ENCODE assay signal across 8 mouse cellular contexts in genomic region chr7:45052862-45053116, GRCm38 (mm10). TPM values are rescaled to one million over a fixed set of nuclear protein-coding genes. Genes with fewer than 3 reads are reported as not detected.
DNase-seq lines count a peak whose midpoint lies in the region; ATAC-seq and TF ChIP-seq lines count a peak whose summit lies in the region.

Gene Prr12, minus strand, starts transcription at chr7:45052881.

- TF ChIP-seq CTCF in heart, postnatal 0 days (IDR thresholded peaks at IDR 0.05; ENCODE audit: low read depth), result no peak

- no peak for ATAC-seq in lung, embryonic 16.5 days (ENCODE audit: low read depth)
- ATAC-seq in embryonic facial prominence, embryonic 11.5 days (replicated peaks; ENCODE audit: insufficient number of reproducible peaks, low FRiP score, low TSS enrichment, low read depth), result no peak
- peak; percentile 7; the same call in 1 of the 2 replicates for ATAC-seq in heart, postnatal 0 days (ENCODE audit: insufficient read depth, low read depth)
- ATAC-seq in limb, embryonic 13.5 days (ENCODE audit: low FRiP score, low read depth), result no peak
- ATAC-seq in stomach, embryonic 15.5 days (ENCODE audit: insufficient read depth, low FRiP score, low read depth), result no peak

- peaks cover 24% of the 10 kb centered on the region for H3K36me3 ChIP-seq in lung, embryonic 16.5 days (ENCODE audit: control insufficient read depth, insufficient read depth, low read length)
- H3K36me3 ChIP-seq in embryonic facial prominence, embryonic 11.5 days (replicated peaks; ENCODE audit: control insufficient read depth, insufficient read depth, low read depth, low read length), result peaks cover 22% of the 10 kb centered on the region
- H3K36me3 ChIP-seq in heart, postnatal 0 days (replicated peaks; ENCODE audit: control insufficient read depth, insufficient read depth, low read length), result peaks cover 30% of the 10 kb centered on the region
- H3K36me3 ChIP-seq in limb, embryonic 13.5 days, result peaks cover 30% of the 10 kb centered on the region
- peaks cover 26% of the 10 kb centered on the region for H3K36me3 ChIP-seq in stomach, embryonic 15.5 days

- H3K27ac ChIP-seq in lung, embryonic 16.5 days (ENCODE audit: low read length), result peak within 1 kb of the TSS; percentile 100
- peak within 1 kb of the TSS; percentile 100 for H3K27ac ChIP-seq in embryonic facial prominence, embryonic 11.5 days (replicated peaks; ENCODE audit: low read depth, low read length)
- peak within 1 kb of the TSS; percentile 91 for H3K27ac ChIP-seq in heart, postnatal 0 days (ENCODE audit: low read depth)
- peak within 1 kb of the TSS; percentile 99 for H3K27ac ChIP-seq in limb, embryonic 13.5 days
- H3K27ac ChIP-seq in stomach, embryonic 15.5 days, result peak within 1 kb of the TSS; percentile 100

- H3K4me1 ChIP-seq in lung, embryonic 16.5 days (replicated peaks; ENCODE audit: control insufficient read depth, insufficient read depth, low read length), result peaks cover 19% of the 10 kb centered on the region
- H3K4me1 ChIP-seq in embryonic facial prominence, embryonic 11.5 days (ENCODE audit: control insufficient read depth, insufficient read depth, low read length), result peaks cover 5% of the 10 kb centered on the region; the same call in 1 of the 2 replicates
- peaks cover 14% of the 10 kb centered on the region for H3K4me1 ChIP-seq in heart, postnatal 0 days (ENCODE audit: control insufficient read depth, insufficient read depth)
- H3K4me1 ChIP-seq in limb, embryonic 13.5 days, result peaks cover 24% of the 10 kb centered on the region
- peaks cover 17% of the 10 kb centered on the region for H3K4me1 ChIP-seq in stomach, embryonic 15.5 days

- H3K27me3 ChIP-seq in lung, embryonic 16.5 days (ENCODE audit: control insufficient read depth, insufficient read depth, low read depth, low read length), result no peaks in the 10 kb centered on the region
- H3K27me3 ChIP-seq in embryonic facial prominence, embryonic 11.5 days (ENCODE audit: control insufficient read depth, insufficient read depth, low read length), result no peaks in the 10 kb centered on the region
- no peaks in the 10 kb centered on the region for H3K27me3 ChIP-seq in heart, postnatal 0 days (ENCODE audit: control insufficient read depth, insufficient read depth, low read length)
- no peaks in the 10 kb centered on the region for H3K27me3 ChIP-seq in limb, embryonic 13.5 days
- no peaks in the 10 kb centered on the region for H3K27me3 ChIP-seq in stomach, embryonic 15.5 days (replicated peaks)

- peak within 1 kb of the TSS; percentile 76 for H3K9ac ChIP-seq in lung, embryonic 16.5 days (ENCODE audit: low read length)
- peak within 1 kb of the TSS; percentile 95 for H3K9ac ChIP-seq in embryonic facial prominence, embryonic 11.5 days (replicated peaks; ENCODE audit: low read length)
- H3K9ac ChIP-seq in heart, postnatal 0 days (replicated peaks; ENCODE audit: low read depth, low read length), result peak within 1 kb of the TSS; percentile 76
- peak within 1 kb of the TSS; percentile 87 for H3K9ac ChIP-seq in limb, embryonic 13.5 days
- H3K9ac ChIP-seq in stomach, embryonic 15.5 days, result peak within 1 kb of the TSS; percentile 70

- peak within 1 kb of the TSS; percentile 95 for H3K4me2 ChIP-seq in lung, embryonic 16.5 days (ENCODE audit: low read depth, low read length)
- peak within 1 kb of the TSS; percentile 94 for H3K4me2 ChIP-seq in embryonic facial prominence, embryonic 11.5 days (ENCODE audit: low read depth, low read length)
- peak within 1 kb of the TSS; percentile 99 for H3K4me2 ChIP-seq in heart, postnatal 0 days (ENCODE audit: low read depth, low read length)
- peak within 1 kb of the TSS; percentile 97 for H3K4me2 ChIP-seq in limb, embryonic 13.5 days (replicated peaks)
- H3K4me2 ChIP-seq in stomach, embryonic 15.5 days, result peak within 1 kb of the TSS; percentile 94

- peak within 1 kb of the TSS; percentile 90 for H3K4me3 ChIP-seq in lung, embryonic 16.5 days (ENCODE audit: low read length)
- peak within 1 kb of the TSS; percentile 92 for H3K4me3 ChIP-seq in embryonic facial prominence, embryonic 11.5 days (ENCODE audit: low read depth, low read length)
- peak within 1 kb of the TSS; percentile 67 for H3K4me3 ChIP-seq in heart, postnatal 0 days (ENCODE audit: low read depth, low read length)
- peak within 1 kb of the TSS; percentile 84 for H3K4me3 ChIP-seq in limb, embryonic 13.5 days
- peak within 1 kb of the TSS; percentile 82 for H3K4me3 ChIP-seq in stomach, embryonic 15.5 days (replicated peaks)

- 0% methylated on average over 10 of the region's 18 CpGs for WGBS in lung, embryonic 16.5 days
- WGBS in embryonic facial prominence, embryonic 11.5 days, result 0% methylated on average over 9 of the region's 18 CpGs
- WGBS in heart, postnatal 0 days, result 0% methylated on average over 2 of the region's 18 CpGs
- 7% methylated on average over 8 of the region's 18 CpGs for WGBS in limb, embryonic 13.5 days
- 0% methylated on average over 10 of the region's 18 CpGs for WGBS in stomach, embryonic 15.5 days

- no peak for TF ChIP-seq EP300 in heart, postnatal 0 days (IDR thresholded peaks at IDR 0.05; ENCODE audit: low read depth)

- no peak for DNase-seq in lung, postnatal 4 days
- peak; percentile 74 for DNase-seq in embryonic facial prominence, embryonic 11.5 days (ENCODE audit: low spot score)
- DNase-seq in heart, postnatal 0 days (ENCODE audit: low spot score), result peak; percentile 19
- DNase-seq in right cerebral cortex, postnatal 4 days, result no peak
- no peak for DNase-seq in lung, postnatal 10 days

- H3K9me3 ChIP-seq in lung, embryonic 16.5 days (ENCODE audit: control insufficient read depth, low read length), result no peaks in the 10 kb centered on the region
- no peaks in the 10 kb centered on the region for H3K9me3 ChIP-seq in embryonic facial prominence, embryonic 11.5 days (replicated peaks; ENCODE audit: control insufficient read depth, low read length)
- H3K9me3 ChIP-seq in heart, postnatal 0 days (replicated peaks; ENCODE audit: control insufficient read depth, low read length), result no peaks in the 10 kb centered on the region
- no peaks in the 10 kb centered on the region for H3K9me3 ChIP-seq in limb, embryonic 13.5 days
- H3K9me3 ChIP-seq in stomach, embryonic 15.5 days, result no peaks in the 10 kb centered on the region

RNA-seq across cellular contexts. Expression of gene Prr12, which starts in this region (rescaled TPM):
- 9.2 TPM in 2 replicates for polyA plus RNA-seq in lung, embryonic 16.5 days (2015; fragmentation: Nextera tagmentation; extraction: Ambion mirVana)
- 10.9 and 11.8 TPM in 2 replicates for polyA plus RNA-seq in embryonic facial prominence, embryonic 11.5 days (2014; fragmentation: Nextera tagmentation; extraction: Ambion mirVana)
- 5.4 and 12.5 TPM in 2 replicates for total RNA-seq in heart, postnatal 0 days (2014; rRNA removed; ENCODE audit: low replicate concordance)
- polyA plus RNA-seq in heart, postnatal 0 days (2015; fragmentation: Nextera tagmentation; extraction: Ambion mirVana), result 3.8 TPM in 2 replicates
- polyA plus RNA-seq in limb, embryonic 13.5 days (2015; fragmentation: Nextera tagmentation; extraction: Ambion mirVana), result 14.5 and 15.3 TPM in 2 replicates
- polyA plus RNA-seq in stomach, embryonic 15.5 days (2015; fragmentation: Nextera tagmentation; extraction: Ambion mirVana), result 9.1 and 9.6 TPM in 2 replicates

Comparison
In these comparisons a context has a peak if more than half of its experiments do, and no peak if none do; other contexts are left out.
1. DNase-seq: peak in embryonic facial prominence, embryonic 11.5 days (single experiment) and heart, postnatal 0 days (single experiment); none in lung, postnatal 4 days (0 of 2), right cerebral cortex, postnatal 4 days (single experiment) and lung, postnatal 10 days (single experiment).
2. Peak in every context shown above with its lines, with median percentiles within 50 percentile points of each other: H3K27ac ChIP-seq, H3K4me2 ChIP-seq, H3K4me3 ChIP-seq and H3K9ac ChIP-seq.